Mouse (Mus musculus): ENCODE measurements around the gene Lgals12. TPM values are rescaled to one million over a fixed set of nuclear protein-coding genes. Genes with fewer than 3 reads are reported as not detected.

Gene Lgals12
- total RNA-seq (2021): 1 to 10 TPM in 1 of 2 experiments, under 1 TPM in 1; 0.35 to 3.4 TPM
- long read RNA-seq, experiment 1: 0 reads
- long read RNA-seq, experiment 2, partial matches to known transcripts: 1 of 1 reads
- long read RNA-seq, experiment 2, other reads (novel, unspliced or antisense): 0 of 1 reads

- DNase-seq: peak in 1 of 2 experiments; percentile 11
These were observed at the start of gene Lgals12 for GRCm38 (mm10) chr19:7606801-7607689. TSS of gene Lgals12 (minus strand) at chr19:7607193.

GRCm38 (mm10) chr19:7648913-7649666 is 42.1 kb upstream of the Lgals12 start:
- no peak for DNase-seq

- DNase-seq: no peak
These were observed 26.8 kb upstream of the Lgals12 start for GRCm38 (mm10) chr19:7633786-7634185.

- DNase-seq: no peak
These were observed 26.0 kb upstream of the Lgals12 start for GRCm38 (mm10) chr19:7633021-7633420.

GRCm38 (mm10) chr19:7617696-7618095 is 10.7 kb upstream of the Lgals12 start:
- peak; percentile 58 to 75 for DNase-seq

GRCm38 (mm10) chr19:7617085-7617484 is 10.1 kb upstream of the Lgals12 start:
- DNase-seq: no peak

- DNase-seq: no peak
These were observed 9.4 kb upstream of the Lgals12 start for GRCm38 (mm10) chr19:7616231-7616930.

GRCm38 (mm10) chr19:7613151-7613550 is 6.2 kb upstream of the Lgals12 start:
- no peak for DNase-seq

GRCm38 (mm10) chr19:7611942-7612757 is 5.2 kb upstream of the Lgals12 start, which contains the start of gene Hrasls5:
TSS of gene Hrasls5 (plus strand) at chr19:7612541.
- no peak for DNase-seq

- DNase-seq: no peak
These were observed 753 bp upstream of the Lgals12 start for GRCm38 (mm10) chr19:7607690-7608201.

GRCm38 (mm10) chr19:7605930-7606783 is 836 bp downstream of the Lgals12 start:
- DNase-seq: no peak

GRCm38 (mm10) chr19:7605013-7605412 is 2.0 kb downstream of the Lgals12 start:
- no peak for DNase-seq

GRCm38 (mm10) chr19:7604107-7604506 is 2.9 kb downstream of the Lgals12 start:
- DNase-seq: no peak

- DNase-seq: peak in 1 of 2 experiments; percentile 38
These were observed 5.4 kb downstream of the Lgals12 start for GRCm38 (mm10) chr19:7601551-7601950.

GRCm38 (mm10) chr19:7598481-7598880 is 8.5 kb downstream of the Lgals12 start:
- DNase-seq: no peak

GRCm38 (mm10) chr19:7595534-7595933 is 11.5 kb downstream of the Lgals12 start:
- peak; percentile 62 to 69 for DNase-seq

- peak; percentile 40 to 51 for DNase-seq
These were observed 15.0 kb downstream of the Lgals12 start for GRCm38 (mm10) chr19:7592018-7592417.

GRCm38 (mm10) chr19:7590795-7591194 is 16.2 kb downstream of the Lgals12 start:
- no peak for DNase-seq

- peak; percentile 44 to 76 for DNase-seq
These were observed 21.2 kb downstream of the Lgals12 start for GRCm38 (mm10) chr19:7585764-7586163.

GRCm38 (mm10) chr19:7585279-7585678 is 21.7 kb downstream of the Lgals12 start:
- DNase-seq: peak; percentile 53 to 69

All from heart, adult 18-20 months (tissue).